Mouse (Mus musculus): Measurements from ENCODE around the gene Parvg.

Parvg gene

GRCm38 (mm10) chr15:84305333-84305732 is 18.5 kb upstream of the Parvg start:
- no peak for DNase-seq (ENCODE audit: low spot score)

GRCm38 (mm10) chr15:84310271-84310670 is 13.6 kb upstream of the Parvg start:
- DNase-seq (ENCODE audit: low spot score) = no peak

DNA sequence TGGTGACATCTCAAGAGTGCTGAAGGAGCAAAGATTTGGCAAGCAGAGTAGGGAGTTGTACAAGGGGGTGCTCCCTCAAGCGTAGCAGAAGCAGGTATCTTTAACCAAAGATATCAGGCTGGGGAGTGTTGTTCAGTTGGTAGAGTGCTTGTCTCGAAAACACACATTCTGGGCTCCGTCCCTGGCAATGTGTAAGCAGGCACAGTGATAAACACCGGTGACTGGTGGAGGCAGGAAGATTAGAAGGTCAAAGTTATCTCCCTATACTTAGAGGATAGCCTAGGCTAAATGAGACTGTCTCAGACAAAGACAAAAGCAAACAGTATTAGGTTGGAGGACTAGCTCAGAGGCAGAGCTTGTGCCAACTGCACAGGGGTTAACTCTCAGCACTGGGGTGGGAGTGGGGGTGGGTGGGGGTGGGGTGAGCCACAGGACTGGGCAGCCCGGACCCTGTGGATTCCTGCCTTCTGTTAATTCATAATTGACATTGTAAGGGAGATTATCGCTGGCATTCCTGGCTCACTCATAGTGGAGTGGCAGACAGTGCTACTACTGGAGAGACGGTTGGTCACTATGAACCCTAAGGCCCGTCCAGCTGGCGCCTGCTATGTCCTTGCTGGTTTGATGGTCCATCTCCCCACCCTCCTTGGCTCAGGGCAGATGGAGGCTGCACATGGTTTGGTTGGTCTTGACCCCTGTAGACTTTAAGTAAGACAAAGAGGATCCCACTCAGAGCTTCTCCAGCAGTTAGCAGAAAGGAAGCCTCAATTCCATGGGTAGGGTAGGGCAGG is 12.3 kb upstream of the Parvg start:
- no peak for DNase-seq (ENCODE audit: low spot score)

DNA sequence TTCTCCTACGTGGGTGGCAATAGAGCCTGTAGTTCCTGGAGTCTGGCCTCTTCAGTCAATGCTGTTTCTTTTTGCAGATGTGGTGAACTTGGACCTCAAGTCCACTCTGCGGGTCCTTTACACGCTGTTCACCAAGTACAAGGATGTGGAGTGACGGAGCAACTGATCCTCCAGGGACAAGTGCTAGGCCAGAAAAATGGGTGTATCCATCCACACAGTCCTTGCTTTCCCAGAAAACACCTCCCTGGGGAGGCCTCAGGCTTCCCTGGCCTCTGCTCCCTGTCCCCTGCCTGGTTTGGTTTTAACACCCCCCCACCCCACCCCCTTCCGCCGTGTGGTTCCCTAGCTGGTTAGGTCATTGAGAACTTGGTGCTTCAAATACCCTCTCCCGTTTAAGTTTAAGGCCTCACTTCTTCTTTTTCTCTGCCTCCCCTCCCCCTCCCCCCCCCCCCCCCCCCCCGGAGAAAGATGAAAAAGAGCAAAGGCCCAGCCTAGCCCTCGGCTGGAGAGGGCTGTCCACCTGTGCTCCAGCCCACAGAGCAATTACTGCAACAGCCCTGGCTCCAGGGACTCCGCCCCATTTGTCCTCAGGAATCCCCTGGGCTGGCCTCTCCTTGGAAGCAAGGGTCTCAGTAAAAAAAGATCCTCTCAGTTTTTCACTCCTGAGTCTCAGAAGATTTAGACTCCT is 10.8 kb upstream of the Parvg start:
- DNase-seq (ENCODE audit: low spot score) = no peak

- no peak for DNase-seq (ENCODE audit: low spot score)
Observed at GRCm38 (mm10) chr15:84313566-84313878, 10.3 kb upstream of the Parvg start.

DNA sequence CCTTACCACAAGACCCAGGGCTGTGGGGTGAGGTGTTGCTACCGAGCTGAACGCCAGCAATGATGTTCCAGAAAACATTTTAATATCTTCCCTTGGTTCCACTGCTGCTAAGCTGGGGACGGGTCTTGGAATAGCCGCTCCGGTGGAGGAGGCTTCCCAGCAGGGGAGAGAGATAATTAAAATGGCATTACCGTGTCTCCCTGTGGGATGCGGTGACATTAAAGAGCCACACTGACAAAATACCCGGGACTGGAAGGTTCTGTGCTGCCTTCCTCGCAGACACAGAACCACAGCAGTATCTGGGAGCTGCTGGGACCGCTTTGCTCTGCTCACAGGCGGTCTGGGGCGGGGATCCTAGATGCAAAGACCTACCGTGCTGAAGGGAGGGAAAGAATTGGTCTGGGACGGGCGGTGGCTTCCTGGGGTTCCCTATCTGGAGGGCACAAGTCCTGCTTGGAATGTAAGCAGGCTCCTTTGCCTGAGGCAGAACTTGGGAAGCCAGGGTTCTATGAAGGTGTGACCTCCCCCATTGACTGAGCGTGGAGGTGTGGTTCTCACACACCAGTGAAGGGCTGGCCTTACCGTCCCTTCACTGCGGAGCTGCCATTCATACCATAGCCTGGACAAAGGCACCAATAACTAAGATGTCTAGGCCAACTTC is 9.3 kb upstream of the Parvg start:
- no peak for DNase-seq (ENCODE audit: low spot score)

DNA sequence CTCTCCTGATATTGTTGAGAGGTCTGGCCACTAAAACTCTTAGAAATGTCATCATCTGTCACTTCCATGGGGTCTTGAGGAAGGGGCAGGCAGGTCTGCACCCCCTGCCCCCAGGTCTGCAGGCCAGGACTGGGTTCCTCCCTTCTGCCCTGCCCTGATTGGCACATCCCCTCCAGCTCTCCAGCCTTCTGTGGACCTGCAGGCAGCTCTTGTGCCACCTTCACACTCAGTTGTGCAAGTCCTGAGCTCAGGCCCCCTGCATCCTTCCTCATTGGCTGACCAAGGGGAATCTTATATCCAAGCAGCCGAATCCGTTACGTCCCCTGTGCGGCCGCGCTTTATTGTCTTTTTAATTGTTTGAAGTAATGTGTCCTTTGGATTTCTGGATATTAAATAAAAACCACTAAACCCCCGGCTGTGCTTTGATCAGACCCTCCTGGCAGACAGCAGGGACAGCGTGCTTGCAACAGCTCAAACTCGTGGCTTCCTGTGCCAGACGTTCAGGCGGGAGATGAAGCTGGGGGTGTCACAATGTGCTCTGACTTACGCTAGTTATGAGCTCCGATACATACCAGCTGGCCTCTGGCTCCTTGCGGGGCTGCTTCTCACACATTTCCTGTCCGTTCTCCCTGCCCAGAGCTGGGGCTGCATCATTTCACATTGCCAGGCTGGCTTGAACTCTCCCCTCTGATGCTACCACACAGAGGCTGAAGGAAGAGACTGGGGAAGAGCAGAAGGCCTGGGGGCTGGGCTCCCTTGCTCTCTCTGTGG is 8.4 kb upstream of the Parvg start:
- DNase-seq (ENCODE audit: low spot score) = no peak

GRCm38 (mm10) chr15:84319393-84319792 is 4.4 kb upstream of the Parvg start:
- DNase-seq (ENCODE audit: low spot score) = no peak

DNA sequence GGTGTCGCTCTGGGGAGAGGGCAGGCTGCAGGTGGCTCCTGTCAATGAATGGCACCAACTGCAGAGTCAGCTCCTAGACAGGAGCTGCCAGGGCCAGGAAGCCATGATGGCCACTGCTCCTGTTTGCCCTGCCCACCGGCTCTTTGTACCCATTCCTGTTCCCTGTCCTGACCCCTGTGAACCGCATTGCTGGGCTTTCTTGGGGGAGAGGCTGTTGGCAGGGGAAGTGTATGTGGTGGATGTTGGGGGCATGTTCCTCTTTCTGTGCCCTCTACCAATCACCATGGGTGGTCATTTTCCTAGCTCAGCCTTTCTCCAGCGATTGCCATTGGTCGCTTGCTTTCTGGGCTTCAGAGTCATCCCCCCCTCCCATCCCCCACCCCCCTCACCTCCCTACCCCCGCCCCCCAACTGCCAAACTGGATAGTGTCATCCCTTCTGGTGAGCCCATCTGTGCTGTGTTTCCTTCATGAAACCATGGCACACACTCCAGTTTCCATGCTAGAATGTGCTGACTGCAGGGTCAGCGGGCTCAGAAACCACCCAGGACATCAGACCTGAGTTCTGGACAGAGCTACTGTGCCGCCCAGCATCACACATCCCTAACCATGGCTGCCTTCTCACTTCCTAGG is 2.2 kb upstream of the Parvg start:
- DNase-seq (ENCODE audit: low spot score) = no peak

GRCm38 (mm10) chr15:84324870-84325553 is 1.2 kb downstream of the Parvg start:
- no peak for DNase-seq (ENCODE audit: low spot score)

DNA sequence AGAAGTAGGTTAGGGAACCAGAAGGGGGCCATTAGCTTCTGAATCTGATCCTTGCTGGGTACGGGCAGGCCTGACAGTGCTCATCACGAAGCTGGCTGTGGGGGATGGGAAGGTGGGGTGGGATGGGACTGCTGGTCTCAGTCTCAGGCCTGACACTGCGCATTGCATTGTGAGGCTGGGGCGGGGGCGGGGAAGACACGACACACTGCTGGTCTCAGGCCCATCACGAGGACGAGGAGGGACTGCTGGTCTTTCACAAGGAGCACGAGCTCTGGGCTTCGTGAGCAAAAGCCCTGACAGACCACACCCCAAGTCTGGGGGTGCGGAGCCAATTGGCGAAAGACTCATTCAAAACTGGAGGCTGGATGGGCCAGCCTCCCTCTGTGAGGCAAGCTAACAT is 1.9 kb downstream of the Parvg start:
- no peak for DNase-seq (ENCODE audit: low spot score)

DNA sequence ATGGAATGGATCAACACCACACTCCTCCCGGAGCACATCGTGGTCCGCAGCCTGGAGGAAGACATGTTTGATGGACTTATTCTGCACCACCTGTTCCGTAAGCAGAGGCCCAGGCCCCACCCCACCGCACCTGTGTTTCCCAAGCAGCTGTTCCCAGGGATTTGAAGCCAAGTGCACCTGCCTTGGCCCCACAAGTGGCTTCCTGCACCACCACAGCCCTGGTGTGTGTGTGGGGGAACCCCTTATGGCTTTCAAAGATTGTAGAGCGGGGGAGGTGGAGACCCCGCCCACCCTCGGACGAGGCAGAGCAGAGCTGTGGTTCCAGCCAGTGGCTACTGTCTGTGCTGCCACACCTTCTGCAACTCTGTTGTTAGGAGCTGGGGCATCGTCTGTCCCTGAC is 5.0 kb downstream of the Parvg start:
- DNase-seq (ENCODE audit: low spot score) = no peak

DNA sequence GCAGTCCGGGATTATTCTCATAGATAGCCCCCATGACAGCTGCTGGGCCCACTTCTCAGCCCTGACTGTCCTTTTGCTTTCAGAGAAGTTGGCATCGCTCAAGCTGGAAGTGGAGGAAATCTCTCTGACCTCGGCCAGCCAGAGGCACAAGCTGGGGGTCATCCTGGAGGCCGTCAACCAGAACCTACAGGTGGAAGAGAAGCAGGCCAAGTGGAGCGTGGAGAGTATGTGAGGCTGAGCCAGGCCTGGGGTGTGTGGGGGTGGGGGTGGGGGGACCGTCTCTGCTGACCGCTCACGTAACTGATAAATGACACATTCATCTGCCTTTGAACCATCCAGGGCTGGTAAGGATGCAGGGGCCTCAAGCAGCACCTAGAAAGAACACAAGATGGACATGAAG is 6.1 kb downstream of the Parvg start:
- DNase-seq (ENCODE audit: low spot score) = no peak

DNA sequence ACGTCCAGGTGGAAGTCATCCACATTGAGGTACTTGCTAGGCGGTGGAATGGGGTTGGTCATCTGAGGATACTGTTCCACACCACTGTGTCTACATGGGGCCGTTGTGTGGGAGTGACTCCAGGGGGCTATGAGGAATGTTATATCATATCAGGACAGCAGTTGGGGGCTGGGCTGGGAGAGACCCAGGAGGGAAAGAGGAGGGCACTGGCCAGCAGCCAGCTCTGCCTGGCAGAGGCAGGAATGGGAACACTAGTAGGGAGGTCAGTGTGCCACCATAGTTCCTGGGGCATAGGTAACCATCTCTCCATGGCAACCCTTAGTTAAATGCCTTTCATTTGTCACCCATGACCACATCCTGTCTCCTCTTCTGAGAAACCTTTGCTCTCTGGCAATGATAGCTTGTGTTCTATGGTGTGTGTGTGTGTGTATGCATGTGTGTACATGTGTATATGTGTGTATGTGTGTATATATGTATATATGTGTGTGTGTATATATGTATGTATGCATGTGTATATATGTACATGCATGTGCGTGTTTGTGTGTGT is 7.3 kb downstream of the Parvg start:
- no peak for DNase-seq (ENCODE audit: low spot score)

DNA sequence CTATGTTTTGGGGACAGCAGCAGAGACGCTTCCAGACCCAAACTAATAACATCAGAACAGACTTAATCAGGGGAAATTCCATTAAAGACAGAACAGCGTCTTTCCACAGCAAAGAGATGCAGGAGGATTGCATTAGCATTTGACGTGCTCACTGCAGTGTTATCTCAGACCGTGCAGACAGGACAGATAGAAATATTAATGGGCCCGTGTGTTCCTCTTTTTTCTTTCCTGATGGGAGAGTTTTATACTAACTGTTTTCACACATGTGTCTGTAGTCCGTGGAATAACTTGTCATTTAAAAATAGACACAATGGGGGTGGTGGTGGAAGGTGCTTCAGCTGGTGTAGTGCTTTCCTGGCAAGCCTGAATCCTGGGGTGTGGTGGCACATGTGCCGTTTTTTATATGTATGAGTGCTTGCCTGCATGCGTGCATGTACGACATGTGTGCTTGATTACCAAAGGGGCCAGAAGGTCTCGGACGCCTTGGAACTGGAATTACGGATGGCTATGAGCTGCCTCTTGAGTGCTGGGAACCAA is 12.5 kb downstream of the Parvg start:
- DNase-seq (ENCODE audit: low spot score) = no peak

DNA sequence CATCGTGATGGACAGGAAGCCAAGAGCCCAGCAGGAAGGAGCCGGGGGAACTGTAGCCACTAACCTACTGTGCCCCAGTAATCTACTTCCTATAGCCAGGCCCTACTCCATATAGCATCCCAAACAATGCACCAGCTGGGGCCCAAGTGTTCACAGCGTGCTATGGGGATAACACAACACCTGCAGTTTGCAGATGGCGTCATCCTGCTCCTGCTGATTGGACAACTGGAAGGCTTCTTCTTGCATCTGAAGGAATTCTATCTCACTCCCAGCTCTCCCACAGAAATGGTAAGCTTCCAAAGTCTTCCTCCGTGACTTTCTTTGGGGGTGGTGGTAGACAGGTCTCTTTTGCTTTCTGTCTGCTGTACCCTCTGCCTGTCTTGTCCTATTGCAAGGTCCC is 13.8 kb downstream of the Parvg start:
- no peak for DNase-seq (ENCODE audit: low spot score)

DNA sequence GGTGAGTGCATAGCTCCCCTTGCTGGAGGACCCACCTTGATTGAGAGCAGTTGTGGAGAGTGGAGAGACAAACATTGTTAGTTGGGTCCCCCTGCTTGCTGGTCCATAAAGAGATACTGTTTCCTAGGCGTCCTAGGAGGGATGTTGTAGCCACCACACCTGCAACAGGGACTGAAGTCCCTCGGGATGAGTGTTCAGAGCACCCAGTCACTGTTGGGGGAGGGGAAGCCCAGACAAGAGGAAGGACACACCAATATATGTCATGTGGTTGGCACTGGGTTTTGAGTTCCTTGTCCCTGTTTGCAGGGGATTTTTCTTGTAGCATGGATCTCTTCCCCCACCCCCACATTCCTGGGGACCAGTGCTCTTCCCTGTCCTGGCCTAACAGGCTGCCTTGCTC is 17.1 kb downstream of the Parvg start:
- no peak for DNase-seq (ENCODE audit: low spot score)

DNA sequence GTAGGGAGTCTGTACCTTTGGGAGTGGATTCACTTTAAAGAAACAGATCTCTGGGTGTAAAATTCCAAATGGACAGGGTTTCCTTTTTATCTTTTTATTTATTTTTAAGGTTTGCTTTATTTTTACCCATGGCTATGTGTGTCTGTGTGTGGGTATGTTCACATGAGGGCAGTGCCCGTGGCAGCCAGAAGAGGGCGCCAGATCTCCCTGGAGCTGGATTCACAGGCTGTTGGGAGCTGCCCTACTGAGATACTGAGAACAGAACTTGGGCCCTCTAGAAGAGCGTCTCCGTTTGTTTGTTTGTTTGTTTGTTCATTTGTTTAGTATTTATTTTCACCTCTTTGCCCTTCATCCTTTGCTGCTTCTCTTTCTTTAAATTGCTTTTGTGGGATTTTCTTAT is 24.9 kb downstream of the Parvg start:
- DNase-seq (ENCODE audit: low spot score) = no peak

- no peak for DNase-seq (ENCODE audit: low spot score)
Observed at GRCm38 (mm10) chr15:84349915-84350738, 26.3 kb downstream of the Parvg start.

GRCm38 (mm10) chr15:84351342-84351741 is 27.5 kb downstream of the Parvg start:
- DNase-seq (ENCODE audit: low spot score) = no peak
